Mouse (Mus musculus) thymus, postnatal 14 days (tissue): ENCODE data around the gene Nid1.
"Not testable (repeated sequence)": the region's sequence is repeated elsewhere in the genome, so short reads cannot be mapped to it uniquely, and the experiment has no call there.

Source experiments
- DNase-seq: peaks from one replicate; pipeline ENCODE4 v3.0.0; 2021

Nid1 gene

GRCm38 (mm10) chr13:13454249-13454648 lies 16.9 kb downstream of the Nid1 start:
- not testable (repeated sequence) for DNase-seq

- not testable (repeated sequence) for DNase-seq
Measured at GRCm38 (mm10) chr13:13455632-13456492, 18.5 kb downstream of the Nid1 start.

GRCm38 (mm10) chr13:13458138-13458737 lies 20.9 kb downstream of the Nid1 start:
- no peak for DNase-seq

GRCm38 (mm10) chr13:13460521-13461138 lies 23.3 kb downstream of the Nid1 start:
- DNase-seq: no peak

- DNase-seq: no peak
Measured at GRCm38 (mm10) chr13:13461446-13462192, 24.3 kb downstream of the Nid1 start.

- DNase-seq: no peak
Measured at GRCm38 (mm10) chr13:13463949-13464348, 26.6 kb downstream of the Nid1 start.

- DNase-seq: not testable (repeated sequence)
Measured at GRCm38 (mm10) chr13:13467249-13467648, 29.9 kb downstream of the Nid1 start.

GRCm38 (mm10) chr13:13468513-13468912 lies 31.2 kb downstream of the Nid1 start:
- no peak for DNase-seq

- DNase-seq: no peak
Measured at GRCm38 (mm10) chr13:13471334-13471757, 34.0 kb downstream of the Nid1 start.

GRCm38 (mm10) chr13:13474464-13474863 lies 37.1 kb downstream of the Nid1 start:
- DNase-seq: not testable (repeated sequence)

- no peak for DNase-seq
Measured at GRCm38 (mm10) chr13:13474991-13475390, 37.6 kb downstream of the Nid1 start.

- DNase-seq: no peak
Measured at GRCm38 (mm10) chr13:13476568-13476967, 39.2 kb downstream of the Nid1 start.

GRCm38 (mm10) chr13:13477046-13477445 lies 39.7 kb downstream of the Nid1 start:
- DNase-seq: no peak

GRCm38 (mm10) chr13:13479986-13480385 lies 42.6 kb downstream of the Nid1 start:
- DNase-seq: no peak

GRCm38 (mm10) chr13:13481033-13481432 lies 43.7 kb downstream of the Nid1 start:
- no peak for DNase-seq

GRCm38 (mm10) chr13:13481875-13482674 lies 44.7 kb downstream of the Nid1 start:
- DNase-seq: no peak

GRCm38 (mm10) chr13:13484351-13484751 lies 47.0 kb downstream of the Nid1 start:
- no peak for DNase-seq

GRCm38 (mm10) chr13:13484883-13485282 lies 47.5 kb downstream of the Nid1 start:
- no peak for DNase-seq

GRCm38 (mm10) chr13:13485682-13486081 lies 48.3 kb downstream of the Nid1 start:
- no peak for DNase-seq

GRCm38 (mm10) chr13:13487851-13488250 lies 50.5 kb downstream of the Nid1 start:
- no peak for DNase-seq

- DNase-seq: no peak
Measured at GRCm38 (mm10) chr13:13489861-13490260, 52.5 kb downstream of the Nid1 start.

- no peak for DNase-seq
Measured at GRCm38 (mm10) chr13:13492151-13492550, 54.8 kb downstream of the Nid1 start.
